Mouse (Mus musculus) liver, embryonic 14.5 days (tissue): ENCODE measurements at regions not wholly inside any gene's neighbourhood (a gene's known extent, or its start where the extent isn't known, plus 50 kb on each side); places are given as distances from the start of the nearest gene placed in this dataset.
A peak's percentile ranks its signal among the peaks of the same experiment; 100 is the strongest.

Source experiments
- ATAC-seq: fragments of 200-750 bp; cut with Nextera tagmentation; 2 replicates; pipeline ENCODE4 v1.8.0; 2017; ENCODE audit warnings: moderate number of reproducible peaks, mild to moderate bottlenecking, moderate library complexity; ENCODE audit not compliant: insufficient read depth
- DNase-seq, 3 experiments: peaks; one replicate each; pipeline ENCODE4 v3.0.0-alpha.2; 2012 to 2013; ENCODE audit warnings: low read depth in 3 of 3, low spot score in 3 of 3
- H3K27ac ChIP-seq: fragments of 300-500 bp; sonication (generic); 2 replicates; pipeline ENCODE4 v1.5.1; 2014; ENCODE audit warnings: moderate library complexity, mild to moderate bottlenecking, control low read depth, inconsistent platforms
- H3K27me3 ChIP-seq: fragments of 300-500 bp; sonication (generic); 2 replicates; pipeline ENCODE4 v1.6.1; 2014; ENCODE audit warnings: mild to moderate bottlenecking, low read length, moderate library complexity; ENCODE audit not compliant: control insufficient read depth, insufficient read depth
- H3K36me3 ChIP-seq: fragments of 300-500 bp; sonication (generic); replicated peaks from 2 replicates; pipeline ENCODE4 v1.6.1; 2014; ENCODE audit warnings: low read depth; ENCODE audit not compliant: control insufficient read depth, insufficient read depth
- H3K4me1 ChIP-seq, 2 experiments: fragments of 200-500 bp in 1 of 2; fragments of 300-500 bp in 1 of 2; sonication (generic) in 1 of 2; replicated peaks; 2 replicates each; pipeline ENCODE4 v1.6.1; 2012 to 2014; ENCODE audit warnings: antibody characterized with exemption in 1 of 2, inconsistent platforms in 1 of 2, low read length in 1 of 2; ENCODE audit not compliant: control insufficient read depth in 2 of 2, insufficient read depth in 2 of 2
- H3K4me2 ChIP-seq: fragments of 300-500 bp; sonication (generic); 2 replicates; pipeline ENCODE4 v1.6.1; 2014; ENCODE audit warnings: low read depth, mild to moderate bottlenecking, control low read depth, moderate library complexity
- H3K4me3 ChIP-seq, 2 experiments: fragments of 200-500 bp in 1 of 2; fragments of 300-500 bp in 1 of 2; sonication (generic) in 1 of 2; 2 replicates each; pipeline ENCODE4 v1.5.1; 2012 to 2014; ENCODE audit warnings: low read depth in 2 of 2, low read length in 2 of 2, mild to moderate bottlenecking in 2 of 2, control low read depth in 1 of 2, inconsistent platforms in 1 of 2, moderate library complexity in 1 of 2; ENCODE audit not compliant: insufficient read depth in 1 of 2
- H3K9ac ChIP-seq: fragments of 300-500 bp; sonication (generic); replicated peaks from 2 replicates; pipeline ENCODE4 v1.6.1; 2014; ENCODE audit warnings: mild to moderate bottlenecking, control low read depth, moderate library complexity
- H3K9me3 ChIP-seq: fragments of 300-500 bp; sonication (generic); 2 replicates; pipeline ENCODE4 v1.6.1; 2016; ENCODE audit warnings: low read length, mixed read lengths; ENCODE audit not compliant: control insufficient read depth
- CTCF ChIP-seq: IDR thresholded peaks from 2 replicates; pipeline ENCODE4 v1.5.1; 2016; ENCODE audit warnings: antibody characterized with exemption, low read depth, control low read depth
- EP300 ChIP-seq: IDR thresholded peaks from 2 replicates; pipeline ENCODE4 v1.6.1; 2016; ENCODE audit warnings: antibody characterized with exemption, low read depth
- WGBS: fragments of 180-500 bp; shearing (Covaris S2); extraction: QIAGEN DNeasy Blood & Tissue Kit; methylation state at CpG from one replicate; pipeline ENCODE4 v1.1.7; 2014; ENCODE audit not compliant: insufficient replicate concordance; 5-methylcytosine and 5-hydroxymethylcytosine counted together

GRCm38 (mm10) chr11:52610681-52611165 is 153.7 kb upstream of the Fstl4 start:
- Histone ChIP-seq H3K4me2 (no peak overlapping the region), H3K4me3 (no peak overlapping the region), H3K9ac (no peak overlapping the region), H3K27ac (no peak overlapping the region), H3K27me3 (no peaks in the 10 kb centered on the region), H3K9me3 (no peaks in the 10 kb centered on the region), H3K4me1 (no peaks in the 10 kb centered on the region), H3K36me3 (no peaks in the 10 kb centered on the region)
- 73% methylated on average over 1 of the region's 1 CpGs for WGBS
- TF ChIP-seq EP300 (no peak), CTCF (no peak)
- ATAC-seq (no peak), DNase-seq (no peak)

GRCm38 (mm10) chr11:52615622-52616021 is 148.8 kb upstream of the Fstl4 start:
- TF ChIP-seq EP300 (no peak), CTCF (no peak)

DNA sequence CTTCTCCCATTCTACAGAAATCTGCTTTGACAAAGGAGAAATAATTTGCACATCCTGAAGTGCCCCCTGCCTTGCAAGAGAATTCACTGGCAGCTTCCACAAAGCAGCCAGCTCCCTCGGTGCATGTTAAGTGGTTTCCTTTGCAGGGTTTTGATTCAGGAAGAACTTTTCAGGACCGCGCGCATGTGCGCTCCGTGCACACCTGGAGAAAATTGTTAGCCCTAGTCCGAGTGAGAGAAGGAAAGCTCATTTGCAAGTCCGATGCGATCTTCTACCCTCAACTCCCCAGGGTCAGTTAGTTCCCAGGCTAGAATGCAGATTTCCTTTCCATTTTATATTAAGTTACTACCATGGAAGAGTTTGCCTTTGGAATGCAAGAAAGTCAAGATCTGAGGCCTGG is 145.8 kb upstream of the Fstl4 start:
- no peak overlapping the region for H3K9ac ChIP-seq
- no peak overlapping the region for H3K4me2 ChIP-seq
- no peaks in the 10 kb centered on the region for H3K9me3 ChIP-seq
- no peak for TF ChIP-seq EP300
- no peak for DNase-seq
- H3K4me1 ChIP-seq: no peaks in the 10 kb centered on the region
- 64% methylated on average over 9 of the region's 9 CpGs for WGBS
- H3K36me3 ChIP-seq: no peaks in the 10 kb centered on the region
- no peaks in the 10 kb centered on the region for H3K27me3 ChIP-seq
- ATAC-seq: no peak
- H3K27ac ChIP-seq: no peak overlapping the region
- no peak overlapping the region for H3K4me3 ChIP-seq

More at GRCm38 (mm10) chr11:52615622-52616021, 148.8 kb upstream of the Fstl4 start:
- no peaks in the 10 kb centered on the region for H3K4me1 ChIP-seq
- 45% methylated on average over 4 of the region's 4 CpGs for WGBS
- H3K27ac ChIP-seq: no peak overlapping the region
- H3K27me3 ChIP-seq: no peaks in the 10 kb centered on the region
- H3K4me2 ChIP-seq: no peak overlapping the region
- ATAC-seq (no peak), DNase-seq (no peak)
- no peaks in the 10 kb centered on the region for H3K36me3 ChIP-seq
- H3K9me3 ChIP-seq: no peaks in the 10 kb centered on the region
- H3K9ac ChIP-seq: no peak overlapping the region
- no peak overlapping the region for H3K4me3 ChIP-seq

DNA sequence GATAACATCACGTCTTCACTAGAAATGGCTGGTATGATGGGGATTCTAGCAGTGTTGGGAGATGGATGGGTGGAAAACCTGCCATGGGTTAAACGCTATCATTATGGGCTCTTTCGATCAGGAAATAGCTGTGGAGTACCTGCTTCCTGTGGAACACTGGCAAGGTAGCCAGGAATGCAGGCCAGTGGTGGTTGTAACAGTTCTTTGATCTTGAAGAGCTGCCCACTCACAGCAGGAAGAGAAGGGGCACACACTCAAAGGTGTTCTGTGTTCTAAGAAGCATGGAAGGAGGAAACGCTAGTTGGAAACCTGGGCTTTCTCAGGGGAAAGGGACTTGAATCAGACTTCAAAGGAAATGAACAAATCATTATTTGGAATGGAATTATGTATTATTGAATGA is 141.6 kb upstream of the Fstl4 start:
- Histone ChIP-seq H3K4me1 (no peaks in the 10 kb centered on the region), H3K4me3 (no peak overlapping the region), H3K27ac (no peak overlapping the region), H3K9ac (no peak overlapping the region), H3K9me3 (no peaks in the 10 kb centered on the region), H3K36me3 (no peaks in the 10 kb centered on the region), H3K27me3 (no peaks in the 10 kb centered on the region), H3K4me2 (no peak overlapping the region)
- WGBS: 53% methylated on average over 4 of the region's 4 CpGs
- ATAC-seq: no peak
- no peak for DNase-seq
- TF ChIP-seq CTCF (no peak), EP300 (no peak)

- Histone ChIP-seq H3K27me3 (no peaks in the 10 kb centered on the region), H3K27ac (no peak overlapping the region), H3K4me3 (no peak overlapping the region), H3K4me2 (no peak overlapping the region), H3K36me3 (no peaks in the 10 kb centered on the region), H3K9me3 (no peaks in the 10 kb centered on the region), H3K4me1 (no peaks in the 10 kb centered on the region), H3K9ac (no peak overlapping the region)
- WGBS: 45% methylated on average over 2 of the region's 2 CpGs
- no peak for DNase-seq
- ATAC-seq: no peak
- TF ChIP-seq CTCF (no peak), EP300 (no peak)
Observed at GRCm38 (mm10) chr11:52628875-52629274, 135.6 kb upstream of the Fstl4 start.

DNA sequence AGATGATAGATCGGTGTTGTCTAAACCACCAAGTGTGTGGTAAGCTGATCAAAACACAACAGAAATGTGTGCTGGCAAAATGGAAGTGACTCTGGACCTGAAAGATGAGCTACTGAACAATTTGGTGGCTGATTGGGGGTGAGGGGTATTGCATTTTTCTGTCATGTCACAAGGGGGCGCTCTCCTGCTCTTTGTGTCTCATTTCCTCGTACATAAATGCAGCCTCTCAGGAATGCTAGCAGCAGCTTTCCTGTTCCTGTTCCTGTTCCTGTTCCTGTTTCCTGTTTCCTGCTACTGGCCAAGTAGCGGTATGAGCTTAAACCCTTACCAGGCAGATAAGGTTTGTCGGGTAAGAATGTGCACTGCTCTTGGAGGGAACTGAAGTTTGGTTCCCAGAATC is 134.7 kb upstream of the Fstl4 start:
- Histone ChIP-seq H3K4me1 (no peaks in the 10 kb centered on the region), H3K9me3 (no peaks in the 10 kb centered on the region), H3K4me3 (no peak overlapping the region), H3K36me3 (no peaks in the 10 kb centered on the region), H3K9ac (no peak overlapping the region), H3K27ac (no peak overlapping the region), H3K27me3 (no peaks in the 10 kb centered on the region), H3K4me2 (no peak overlapping the region)
- 31% methylated on average over 5 of the region's 5 CpGs for WGBS
- TF ChIP-seq EP300 (no peak), CTCF (peak; percentile 58)
- DNase-seq: no peak
- ATAC-seq: no peak
